Mouse (Mus musculus) heart, embryonic 10.5 days (tissue): ENCODE results near the gene Dapl1. TPM values are rescaled to one million over a fixed set of nuclear protein-coding genes. Genes with fewer than 3 reads are reported as not detected.

ENCODE experiments used
- DNase-seq: peaks from one replicate; pipeline ENCODE4 v3.0.0-alpha.2; 2017; ENCODE audit warnings: low spot score
- H3K27ac ChIP-seq: fragments of 300-500 bp; sonication (generic); 2 replicates; pipeline ENCODE4 v1.5.1; 2016; ENCODE audit warnings: mild to moderate bottlenecking
- H3K27me3 ChIP-seq: fragments of 300-500 bp; sonication (generic); 2 replicates; pipeline ENCODE4 v1.6.1; 2016; ENCODE audit warnings: mild to moderate bottlenecking; ENCODE audit not compliant: poor library complexity, insufficient read depth, severe bottlenecking
- H3K36me3 ChIP-seq: fragments of 300-500 bp; sonication (generic); 2 replicates; pipeline ENCODE4 v1.6.1; 2016; ENCODE audit warnings: mild to moderate bottlenecking, moderate library complexity
- H3K4me1 ChIP-seq: fragments of 300-500 bp; sonication (generic); 2 replicates; pipeline ENCODE4 v1.6.1; 2016; ENCODE audit warnings: mild to moderate bottlenecking
- H3K4me3 ChIP-seq: fragments of 300-500 bp; sonication (generic); 2 replicates; pipeline ENCODE4 v1.5.1; 2016; ENCODE audit warnings: mild to moderate bottlenecking, moderate library complexity
- H3K9me3 ChIP-seq: fragments of 300-500 bp; sonication (generic); 2 replicates; pipeline ENCODE4 v1.6.1; 2016; ENCODE audit warnings: mild to moderate bottlenecking, moderate library complexity
- WGBS: fragments of 180-500 bp; shearing (Covaris S2); methylation state at CpG from one replicate; pipeline ENCODE4 v1.1.7; 2016; 5-methylcytosine and 5-hydroxymethylcytosine counted together
- polyA plus RNA-seq: library from polyadenylated mRNA; unstranded; fragments of >200 nt; fragmentation: Nextera tagmentation; extraction: Ambion mirVana; gene quantifications from 2 replicates; pipeline ENCODE4 v1.2.1, GENCODE M21; 2016

The Dapl1 gene
- polyA plus RNA-seq, 1 experiment from 2014 or later = 0.50 TPM

- Histone ChIP-seq H3K9me3 (no peaks in the 10 kb centered on the region), H3K4me1 (peaks cover 22% of the 10 kb centered on the region), H3K27ac (no peak overlapping the region), H3K36me3 (no peaks in the 10 kb centered on the region), H3K27me3 (no peaks in the 10 kb centered on the region), H3K4me3 (no peak overlapping the region)
- no peak for DNase-seq
- 85% methylated on average over 3 of the region's 3 CpGs for WGBS
Measured at GRCm38 (mm10) chr2:59530811-59531210, 46.4 kb downstream of the Dapl1 start.

- no peak overlapping the region for H3K4me3 ChIP-seq
- no peak for DNase-seq
- H3K9me3 ChIP-seq = no peaks in the 10 kb centered on the region
- H3K4me1 ChIP-seq = peaks cover 22% of the 10 kb centered on the region
- no peak overlapping the region for H3K27ac ChIP-seq
- H3K27me3 ChIP-seq = no peaks in the 10 kb centered on the region
- no peaks in the 10 kb centered on the region for H3K36me3 ChIP-seq
- 89% methylated on average over 3 of the region's 3 CpGs for WGBS
Measured at GRCm38 (mm10) chr2:59532999-59533398, 48.5 kb downstream of the Dapl1 start.

- 86% methylated on average over 10 of the region's 10 CpGs for WGBS
- H3K9me3 ChIP-seq = no peaks in the 10 kb centered on the region
- peaks cover 22% of the 10 kb centered on the region for H3K4me1 ChIP-seq
- H3K27me3 ChIP-seq = no peaks in the 10 kb centered on the region
- H3K27ac ChIP-seq = peak overlapping the region; percentile 81; the same call in 1 of the 2 replicates
- H3K36me3 ChIP-seq = no peaks in the 10 kb centered on the region
- H3K4me3 ChIP-seq = no peak overlapping the region
- no peak for DNase-seq
Measured at GRCm38 (mm10) chr2:59533504-59533903, 49.1 kb downstream of the Dapl1 start.

GRCm38 (mm10) chr2:59533971-59534748 is 49.7 kb downstream of the Dapl1 start:
- Histone ChIP-seq H3K27me3 (no peaks in the 10 kb centered on the region), H3K9me3 (no peaks in the 10 kb centered on the region), H3K4me3 (no peak overlapping the region; the same call in 1 of the 2 replicates), H3K4me1 (peaks cover 22% of the 10 kb centered on the region), H3K27ac (peak overlapping the region; percentile 81), H3K36me3 (no peaks in the 10 kb centered on the region)
- WGBS = 68% methylated on average over 15 of the region's 15 CpGs
- DNase-seq = no peak

GRCm38 (mm10) chr2:59536958-59537357 is 52.5 kb downstream of the Dapl1 start:
- Histone ChIP-seq H3K4me3 (no peak overlapping the region), H3K27ac (no peak overlapping the region), H3K36me3 (no peaks in the 10 kb centered on the region), H3K27me3 (no peaks in the 10 kb centered on the region), H3K9me3 (no peaks in the 10 kb centered on the region), H3K4me1 (peaks cover 13% of the 10 kb centered on the region)
- WGBS = 94% methylated on average over 2 of the region's 2 CpGs
- DNase-seq = no peak

- DNase-seq = no peak
- no peak overlapping the region for H3K27ac ChIP-seq
- no peaks in the 10 kb centered on the region for H3K9me3 ChIP-seq
- peaks cover 14% of the 10 kb centered on the region for H3K4me1 ChIP-seq
- H3K4me3 ChIP-seq = no peak overlapping the region
- no peaks in the 10 kb centered on the region for H3K36me3 ChIP-seq
- 73% methylated on average over 7 of the region's 7 CpGs for WGBS
- H3K27me3 ChIP-seq = no peaks in the 10 kb centered on the region
Measured at GRCm38 (mm10) chr2:59538031-59538430, 53.6 kb downstream of the Dapl1 start.

GRCm38 (mm10) chr2:59539796-59540195 is 55.3 kb downstream of the Dapl1 start:
- 61% methylated on average over 4 of the region's 4 CpGs for WGBS
- no peaks in the 10 kb centered on the region for H3K9me3 ChIP-seq
- no peaks in the 10 kb centered on the region for H3K36me3 ChIP-seq
- no peak for DNase-seq
- H3K27ac ChIP-seq = no peak overlapping the region
- H3K27me3 ChIP-seq = no peaks in the 10 kb centered on the region
- H3K4me1 ChIP-seq = peaks cover 16% of the 10 kb centered on the region
- no peak overlapping the region for H3K4me3 ChIP-seq

- Histone ChIP-seq H3K27ac (no peak overlapping the region), H3K27me3 (no peaks in the 10 kb centered on the region), H3K9me3 (no peaks in the 10 kb centered on the region), H3K36me3 (no peaks in the 10 kb centered on the region), H3K4me1 (peaks cover 19% of the 10 kb centered on the region), H3K4me3 (no peak overlapping the region)
- peak; percentile 87 for DNase-seq
- 28% methylated on average over 11 of the region's 11 CpGs for WGBS
Measured at GRCm38 (mm10) chr2:59541121-59541887, 56.9 kb downstream of the Dapl1 start.

GRCm38 (mm10) chr2:59543543-59544065 is 59.2 kb downstream of the Dapl1 start:
- Histone ChIP-seq H3K27me3 (no peaks in the 10 kb centered on the region), H3K4me1 (peaks cover 19% of the 10 kb centered on the region), H3K9me3 (no peaks in the 10 kb centered on the region), H3K4me3 (no peak overlapping the region), H3K36me3 (no peaks in the 10 kb centered on the region), H3K27ac (0 out of 2 replicates have a peak overlapping the region, but pooled peaks have one; percentile 11)
- 69% methylated on average over 9 of the region's 9 CpGs for WGBS
- no peak for DNase-seq

GRCm38 (mm10) chr2:59544237-59544909 is 59.9 kb downstream of the Dapl1 start:
- no peak for DNase-seq
- H3K27ac ChIP-seq = peak overlapping the region; percentile 76
- peak overlapping the region; percentile 6; the same call in 1 of the 2 replicates for H3K4me3 ChIP-seq
- 18% methylated on average over 13 of the region's 13 CpGs for WGBS
- H3K4me1 ChIP-seq = peaks cover 19% of the 10 kb centered on the region
- H3K27me3 ChIP-seq = no peaks in the 10 kb centered on the region
- no peaks in the 10 kb centered on the region for H3K9me3 ChIP-seq
- H3K36me3 ChIP-seq = no peaks in the 10 kb centered on the region

- Histone ChIP-seq H3K4me3 (no peak overlapping the region), H3K4me1 (peaks cover 19% of the 10 kb centered on the region), H3K27me3 (no peaks in the 10 kb centered on the region), H3K27ac (peak overlapping the region; percentile 76; the same call in 1 of the 2 replicates), H3K9me3 (no peaks in the 10 kb centered on the region), H3K36me3 (no peaks in the 10 kb centered on the region)
- 29% methylated on average over 7 of the region's 7 CpGs for WGBS
- no peak for DNase-seq
Measured at GRCm38 (mm10) chr2:59545001-59545400, 60.5 kb downstream of the Dapl1 start.

GRCm38 (mm10) chr2:59547369-59548099 is 63.1 kb downstream of the Dapl1 start:
- 81% methylated on average over 8 of the region's 8 CpGs for WGBS
- no peaks in the 10 kb centered on the region for H3K9me3 ChIP-seq

More at GRCm38 (mm10) chr2:59547369-59548099, 63.1 kb downstream of the Dapl1 start:
- DNase-seq = no peak
- Histone ChIP-seq H3K27ac (no peak overlapping the region), H3K4me1 (peaks cover 19% of the 10 kb centered on the region), H3K27me3 (no peaks in the 10 kb centered on the region), H3K36me3 (no peaks in the 10 kb centered on the region), H3K4me3 (no peak overlapping the region)
